Mouse (Mus musculus): ENCODE data around the gene Rreb1.

DNA sequence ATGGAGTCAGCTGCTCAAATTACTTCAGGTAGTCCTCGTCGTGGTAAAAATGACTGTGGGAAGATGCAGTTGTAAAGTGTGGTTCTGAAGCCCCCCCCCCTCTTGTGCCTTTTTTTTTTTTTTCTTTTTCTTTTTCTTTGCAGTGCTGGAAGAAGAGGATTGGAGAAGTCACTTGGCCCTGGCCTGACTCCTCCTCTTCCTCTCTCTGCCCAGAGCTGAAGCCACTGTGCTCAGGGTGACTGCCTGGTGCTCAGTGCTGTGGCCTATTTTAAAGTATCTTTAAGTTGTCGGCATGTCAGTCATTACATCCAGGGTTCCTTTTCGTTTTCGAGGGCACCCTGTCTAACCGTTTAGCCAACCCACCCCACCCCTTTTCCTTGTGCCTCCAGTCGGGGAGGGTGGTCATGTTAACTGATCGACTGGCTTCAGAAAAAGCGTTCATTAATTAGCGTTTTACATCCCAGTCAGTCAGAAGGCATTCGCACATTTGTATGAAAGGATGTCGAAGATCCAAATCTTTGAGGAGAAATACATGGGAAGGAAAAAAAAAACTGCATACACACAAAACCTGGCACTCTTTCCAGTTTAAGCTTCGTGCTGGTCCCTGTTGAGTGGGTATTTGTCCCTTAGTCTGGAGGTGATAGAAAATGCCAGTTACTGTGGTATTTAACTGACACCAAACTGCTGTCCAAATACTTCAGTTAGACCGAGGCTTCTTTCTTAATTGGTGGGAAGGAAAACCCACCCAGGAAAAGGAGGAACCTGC lies 76.4 kb downstream of the Rreb1 start:
- TF ChIP-seq CTCF (IDR thresholded peaks at IDR 0.05; ENCODE audit: low read depth, low read length) (no peak), POLR2A (IDR thresholded peaks at IDR 0.05; ENCODE audit: insufficient read depth, low read length) (no peak)

All from ES-Bruce4 (cell line).